Mouse (Mus musculus): ENCODE results near the gene Rims1.

The Rims1 gene

GRCm38 (mm10) chr1:22248898-22249386 is 556.9 kb downstream of the Rims1 start:
- DNase-seq (ENCODE audit: low spot score in 2 of 2): no peak

- DNase-seq (ENCODE audit: low spot score in 2 of 2): no peak
Measured at GRCm38 (mm10) chr1:22245748-22246147, 560.0 kb downstream of the Rims1 start.

Measured in spleen, postnatal 14 days (tissue).